8 mouse cellular contexts compared by ENCODE assay signal in genomic region chr2:61655382-61656281, GRCm38 (mm10). TPM values are rescaled to one million over a fixed set of nuclear protein-coding genes. Genes with fewer than 3 reads are reported as not detected.
DNase-seq lines count a peak whose midpoint lies in the region; ATAC-seq lines count a peak whose summit lies in the region.

No protein-coding gene starts in this region.

- H3K4me1 ChIP-seq in kidney, embryonic 14.5 days (ENCODE audit: control insufficient read depth, insufficient read depth, low read length): peaks cover 9% of the 10 kb centered on the region; the same call in 1 of the 2 replicates
- peaks cover 14% of the 10 kb centered on the region for H3K4me1 ChIP-seq in limb, embryonic 13.5 days

- WGBS in kidney, embryonic 14.5 days: under 1% methylated on average over 46 of the region's 46 CpGs
- under 1% methylated on average over 46 of the region's 46 CpGs for WGBS in limb, embryonic 13.5 days

- peak overlapping the region; percentile 70 for H3K9ac ChIP-seq in kidney, embryonic 14.5 days (ENCODE audit: low read depth, low read length)
- H3K9ac ChIP-seq in limb, embryonic 13.5 days: peak overlapping the region; percentile 72

- H3K4me3 ChIP-seq in kidney, embryonic 14.5 days (ENCODE audit: low read length): peak overlapping the region; percentile 53
- H3K4me3 ChIP-seq in limb, embryonic 13.5 days: peak overlapping the region; percentile 60

- no peaks in the 10 kb centered on the region for H3K36me3 ChIP-seq in kidney, embryonic 14.5 days (ENCODE audit: control insufficient read depth, insufficient read depth, low read length)
- H3K36me3 ChIP-seq in limb, embryonic 13.5 days: no peaks in the 10 kb centered on the region

- peak; percentile 18 for DNase-seq in thymus, postnatal 25 days
- DNase-seq in thymus, postnatal 10 days (ENCODE audit: low spot score in 2 of 2): no peak
- peak; percentile 52 to 68 for DNase-seq in cerebellum, postnatal 36 days
- DNase-seq in frontal cortex, postnatal 36 days (ENCODE audit: low spot score in 2 of 2): peak; percentile 76 to 83
- peak; percentile 37 for DNase-seq in naive thymus-derived CD4-positive, alpha-beta T cell, adult 2 months (ENCODE audit: low read depth)
- no peak for DNase-seq in c-Kit-positive CD71-positive TER-119-positive erythroid progenitor cells, embryonic 14.5 days (ENCODE audit: low spot score)

- no peaks in the 10 kb centered on the region for H3K9me3 ChIP-seq in kidney, embryonic 14.5 days (ENCODE audit: control insufficient read depth, low read length)
- no peaks in the 10 kb centered on the region for H3K9me3 ChIP-seq in limb, embryonic 13.5 days

- 0 out of 2 replicates have a peak, but pooled peaks cover 3% of the 10 kb centered on the region for H3K27me3 ChIP-seq in kidney, embryonic 14.5 days (ENCODE audit: control insufficient read depth, insufficient read depth, low read length)
- peaks cover 25% of the 10 kb centered on the region for H3K27me3 ChIP-seq in limb, embryonic 13.5 days

- peak; percentile 58 for ATAC-seq in kidney, embryonic 14.5 days (ENCODE audit: low FRiP score, low TSS enrichment)
- ATAC-seq in limb, embryonic 13.5 days (ENCODE audit: low FRiP score, low read depth): peak; percentile 60; the same call in 1 of the 2 replicates

- H3K27ac ChIP-seq in kidney, embryonic 14.5 days (ENCODE audit: low read depth, low read length): no peak overlapping the region
- no peak overlapping the region for H3K27ac ChIP-seq in limb, embryonic 13.5 days

- peak overlapping the region; percentile 98 for H3K4me2 ChIP-seq in kidney, embryonic 14.5 days (replicated peaks; ENCODE audit: low read depth, low read length)
- peak overlapping the region; percentile 93 for H3K4me2 ChIP-seq in limb, embryonic 13.5 days (replicated peaks)

RNA-seq across cellular contexts. Expression of gene Psmd14, which starts 55.9 kb away (rescaled TPM):
- polyA plus RNA-seq in kidney, embryonic 14.5 days (2014; fragmentation: Nextera tagmentation; extraction: Ambion mirVana): 188 and 208 TPM in 2 replicates
- 184 and 190 TPM in 2 replicates for polyA plus RNA-seq in limb, embryonic 13.5 days (2015; fragmentation: Nextera tagmentation; extraction: Ambion mirVana)

Comparison
In these comparisons a context has a peak if more than half of its experiments do, and no peak if none do; other contexts are left out.
1. DNase-seq: peak in thymus, postnatal 25 days (single experiment), cerebellum, postnatal 36 days (2 of 2), frontal cortex, postnatal 36 days (2 of 2) and naive thymus-derived CD4-positive, alpha-beta T cell, adult 2 months (single experiment); none in thymus, postnatal 10 days (0 of 2) and c-Kit-positive CD71-positive TER-119-positive erythroid progenitor cells, embryonic 14.5 days (single experiment).